ENCODE assay signal across 9 mouse cellular contexts in the genomic region with DNA sequence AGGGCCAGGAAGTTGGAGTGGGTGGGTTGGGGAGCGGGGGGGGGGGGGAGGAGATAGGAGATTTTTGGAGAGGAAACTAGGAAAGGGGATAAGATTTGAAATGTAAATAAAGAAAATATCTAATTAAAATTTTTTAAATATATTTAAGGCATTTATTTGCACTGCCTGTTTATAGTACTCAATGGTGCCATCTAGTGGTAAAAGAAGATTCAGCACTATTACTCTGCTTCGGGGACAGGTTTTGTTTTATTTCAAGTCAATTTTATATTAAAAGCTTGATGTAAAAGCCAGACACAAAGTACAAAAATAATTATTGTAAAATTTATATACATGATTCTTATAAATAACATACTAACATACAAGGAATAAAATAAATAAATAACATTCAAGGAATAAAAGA.
DNase-seq lines count a peak whose midpoint lies in the region; ATAC-seq and TF ChIP-seq lines count a peak whose summit lies in the region.
"Had no signal": no experiment of that assay in that cellular context is flagged by ENCODE, and none has a peak within 500 bp of the region (broad histone marks: within the 10 kb centered on the region; RNA-seq: fewer than 3 reads in every experiment).

No protein-coding gene starts in this region.

- H3K27ac ChIP-seq in heart, adult 2 months, result no peak overlapping the region
- no peak overlapping the region for H3K27ac ChIP-seq in lung, postnatal 0 days (ENCODE audit: low read length)
- H3K27ac ChIP-seq in forebrain, embryonic 13.5 days, result no peak overlapping the region

- intact Hi-C loops in heart, adult 2 months (cut with DNase I), result loop anchor here (1.0 to 5.0 kb wide), 4 partner anchors 56 to 244 kb away; no protein-coding TSS in a partner anchor

- DNase-seq in heart, adult 2 months, result no peak
- no peak for DNase-seq in heart, adult 11 months
- peak; percentile 69 for DNase-seq in lung, postnatal 0 days (ENCODE audit: low spot score)
- DNase-seq in lung, adult 2 months, result no peak
- peak; percentile 34 for DNase-seq in ZHBTc4 (ENCODE audit: low read depth, low spot score)
- peak; percentile 25 for DNase-seq in retina, adult 2 months (ENCODE audit: low read depth, low spot score)
- DNase-seq in testis, postnatal 14 days (ENCODE audit: low spot score), result no peak
- DNase-seq: kidney, adult 18-20 months had no signal

- no peaks in the 10 kb centered on the region for H3K9me3 ChIP-seq in lung, postnatal 0 days (ENCODE audit: low read length)
- H3K9me3 ChIP-seq in forebrain, embryonic 13.5 days (replicated peaks), result no peaks in the 10 kb centered on the region

- ATAC-seq in lung, postnatal 0 days, result no peak
- ATAC-seq in forebrain, embryonic 13.5 days, result no peak

- WGBS in heart, adult 2 months, result 36% methylated on average over 2 of the region's 2 CpGs
- 49% methylated on average over 1 of the region's 2 CpGs for WGBS in lung, postnatal 0 days
- 45% methylated on average over 2 of the region's 2 CpGs for WGBS in lung, adult 2 months
- 26% methylated on average over 2 of the region's 2 CpGs for WGBS in forebrain, embryonic 13.5 days

- no peaks in the 10 kb centered on the region for H3K27me3 ChIP-seq in heart, adult 2 months (ENCODE audit: control insufficient read depth, insufficient read depth, low read length)
- no peaks in the 10 kb centered on the region for H3K27me3 ChIP-seq in lung, postnatal 0 days (replicated peaks; ENCODE audit: insufficient read depth, low read length)
- H3K27me3 ChIP-seq in forebrain, embryonic 13.5 days, result no peaks in the 10 kb centered on the region

- H3K4me1 ChIP-seq in heart, adult 2 months (ENCODE audit: control insufficient read depth, insufficient read depth, low read length), result peaks cover 2% of the 10 kb centered on the region
- no peaks in the 10 kb centered on the region for H3K4me1 ChIP-seq in lung, postnatal 0 days (ENCODE audit: insufficient read depth, low read depth, low read length)
- peaks cover 5% of the 10 kb centered on the region for H3K4me1 ChIP-seq in lung, adult 2 months (ENCODE audit: control insufficient read depth, insufficient read depth, low read length)
- peaks cover 5% of the 10 kb centered on the region; the same call in 1 of the 2 replicates for H3K4me1 ChIP-seq in forebrain, embryonic 13.5 days

- no peaks in the 10 kb centered on the region for H3K79me2 ChIP-seq in heart, adult 2 months (replicated peaks; ENCODE audit: control insufficient read depth, insufficient read depth, low read length)

- H3K4me3 ChIP-seq in heart, adult 2 months, result no peak overlapping the region
- no peak overlapping the region for H3K4me3 ChIP-seq in lung, postnatal 0 days (ENCODE audit: low read depth, low read length)
- no peak overlapping the region for H3K4me3 ChIP-seq in lung, adult 2 months (replicated peaks; ENCODE audit: extremely low read depth, low read depth, low read length)
- H3K4me3 ChIP-seq in forebrain, embryonic 13.5 days, result no peak overlapping the region

- H3K4me2 ChIP-seq in lung, postnatal 0 days (replicated peaks; ENCODE audit: low read depth, low read length), result no peak overlapping the region
- H3K4me2 ChIP-seq in forebrain, embryonic 13.5 days, result no peak overlapping the region

- no peaks in the 10 kb centered on the region for H3K36me3 ChIP-seq in heart, adult 2 months (ENCODE audit: control insufficient read depth, insufficient read depth, low read length)
- H3K36me3 ChIP-seq in lung, postnatal 0 days (ENCODE audit: insufficient read depth, low read length), result no peaks in the 10 kb centered on the region
- peaks cover 4% of the 10 kb centered on the region; the same call in 1 of the 2 replicates for H3K36me3 ChIP-seq in forebrain, embryonic 13.5 days (ENCODE audit: poor library complexity, severe bottlenecking)

- peak; percentile 81 for TF ChIP-seq CTCF in heart, adult 2 months (IDR thresholded peaks at IDR 0.05)
- TF ChIP-seq CTCF in lung, postnatal 0 days (IDR thresholded peaks at IDR 0.05), result peak; percentile 62
- no peak for TF ChIP-seq CTCF in lung, adult 2 months (IDR thresholded peaks at IDR 0.05; ENCODE audit: insufficient read depth, low read length)

- TF ChIP-seq POLR2A in heart, adult 2 months (IDR thresholded peaks at IDR 0.05; ENCODE audit: insufficient read depth, low read depth, low read length), result no peak
- no peak for TF ChIP-seq POLR2A in lung, adult 2 months (IDR thresholded peaks at IDR 0.05; ENCODE audit: borderline replicate concordance, extremely low read depth, low read depth, low read length)

- no peak for TF ChIP-seq EP300 in heart, adult 2 months (IDR thresholded peaks at IDR 0.05; ENCODE audit: insufficient read depth, low read depth, low read length)
- no peak for TF ChIP-seq EP300 in lung, postnatal 0 days (IDR thresholded peaks at IDR 0.05)

- no peak overlapping the region for H3K9ac ChIP-seq in heart, adult 2 months (ENCODE audit: low read depth, low read length)
- H3K9ac ChIP-seq in lung, postnatal 0 days (replicated peaks; ENCODE audit: low read depth), result no peak overlapping the region
- no peak overlapping the region for H3K9ac ChIP-seq in forebrain, embryonic 13.5 days

Comparison
In these comparisons a context has a peak if more than half of its experiments do, and no peak if none do; other contexts are left out.
1. DNase-seq: peak in lung, postnatal 0 days (single experiment), ZHBTc4 (single experiment) and retina, adult 2 months (single experiment); none in heart, adult 2 months (0 of 2), heart, adult 11 months (single experiment), lung, adult 2 months (single experiment) and testis, postnatal 14 days (single experiment).